8 mouse cellular contexts compared by ENCODE assay signal in genomic region chr4:47352061-47352661, GRCm38 (mm10). TPM values are rescaled to one million over a fixed set of nuclear protein-coding genes. Genes with fewer than 3 reads are reported as not detected.
DNase-seq lines count a peak whose midpoint lies in the region; ATAC-seq and TF ChIP-seq lines count a peak whose summit lies in the region.

No protein-coding gene starts in this region.

- DNase-seq in spleen, adult 2 months (ENCODE audit: low read depth in 1 of 2, low spot score in 2 of 2), result peak in 1 of 2 experiments; percentile 22
- no peak for DNase-seq in spleen, postnatal 36 days (ENCODE audit: low spot score in 2 of 2)
- DNase-seq in heart, adult 9 months (ENCODE audit: low spot score in 2 of 2), result peak; percentile 62 to 73
- peak; percentile 40 to 44 for DNase-seq in kidney, adult 8-10 months
- DNase-seq in limb, embryonic 11.5 days (ENCODE audit: low spot score), result peak; percentile 76
- peak; percentile 71 for DNase-seq in midbrain, embryonic 14.5 days

- H3K4me1 ChIP-seq in spleen, adult 2 months (ENCODE audit: control insufficient read depth, insufficient read depth, insufficient read length), result 0 out of 2 replicates have a peak, but pooled peaks cover 6% of the 10 kb centered on the region
- peaks cover 29% of the 10 kb centered on the region for H3K4me1 ChIP-seq in embryonic facial prominence, embryonic 15.5 days
- peaks cover 9% of the 10 kb centered on the region; the same call in 1 of the 2 replicates for H3K4me1 ChIP-seq in limb, embryonic 11.5 days (ENCODE audit: control insufficient read depth, insufficient read depth, low read length)
- peaks cover 13% of the 10 kb centered on the region for H3K4me1 ChIP-seq in midbrain, embryonic 14.5 days (ENCODE audit: control insufficient read depth, insufficient read depth, low read length)
- peaks cover 14% of the 10 kb centered on the region for H3K4me1 ChIP-seq in stomach, embryonic 16.5 days (ENCODE audit: control insufficient read depth, insufficient read depth, low read length)

- TF ChIP-seq CTCF in spleen, adult 2 months (IDR thresholded peaks at IDR 0.05; ENCODE audit: extremely low read depth, insufficient read depth, insufficient read length, insufficient replicate concordance), result no peak

- no peaks in the 10 kb centered on the region for H3K9me3 ChIP-seq in embryonic facial prominence, embryonic 15.5 days (replicated peaks)
- H3K9me3 ChIP-seq in limb, embryonic 11.5 days (ENCODE audit: control insufficient read depth, low read length), result no peaks in the 10 kb centered on the region
- H3K9me3 ChIP-seq in midbrain, embryonic 14.5 days (ENCODE audit: control insufficient read depth, low read length), result no peaks in the 10 kb centered on the region
- H3K9me3 ChIP-seq in stomach, embryonic 16.5 days (replicated peaks; ENCODE audit: control insufficient read depth, low read length), result no peaks in the 10 kb centered on the region

- peak overlapping the region; percentile 24 for H3K9ac ChIP-seq in embryonic facial prominence, embryonic 15.5 days
- peak overlapping the region; percentile 46 for H3K9ac ChIP-seq in limb, embryonic 11.5 days (ENCODE audit: low read length)
- H3K9ac ChIP-seq in midbrain, embryonic 14.5 days (replicated peaks; ENCODE audit: low read length), result peak overlapping the region; percentile 50
- peak overlapping the region; percentile 80 for H3K9ac ChIP-seq in stomach, embryonic 16.5 days (ENCODE audit: low read length)

- no peak for TF ChIP-seq POLR2A in spleen, adult 2 months (IDR thresholded peaks at IDR 0.05; ENCODE audit: low read depth, low read length)

- H3K4me2 ChIP-seq in embryonic facial prominence, embryonic 15.5 days (replicated peaks), result peak overlapping the region; percentile 96
- H3K4me2 ChIP-seq in limb, embryonic 11.5 days (ENCODE audit: low read depth, severe bottlenecking), result peak overlapping the region; percentile 68
- peak overlapping the region; percentile 79 for H3K4me2 ChIP-seq in midbrain, embryonic 14.5 days (ENCODE audit: low read length)
- peak overlapping the region; percentile 91 for H3K4me2 ChIP-seq in stomach, embryonic 16.5 days (ENCODE audit: low read depth, low read length)

- 2% methylated on average over 32 of the region's 32 CpGs for WGBS in spleen, adult 2 months
- WGBS in embryonic facial prominence, embryonic 15.5 days, result under 1% methylated on average over 32 of the region's 32 CpGs
- under 1% methylated on average over 32 of the region's 32 CpGs for WGBS in limb, embryonic 11.5 days
- 1% methylated on average over 32 of the region's 32 CpGs for WGBS in midbrain, embryonic 14.5 days
- 1% methylated on average over 32 of the region's 32 CpGs for WGBS in stomach, embryonic 16.5 days

- no peak overlapping the region for H3K27ac ChIP-seq in spleen, adult 2 months (ENCODE audit: insufficient read depth, low read length)
- peak overlapping the region; percentile 98 for H3K27ac ChIP-seq in embryonic facial prominence, embryonic 15.5 days (replicated peaks)
- H3K27ac ChIP-seq in limb, embryonic 11.5 days (replicated peaks; ENCODE audit: low read depth, low read length), result peak overlapping the region; percentile 70
- H3K27ac ChIP-seq in midbrain, embryonic 14.5 days (replicated peaks; ENCODE audit: low read depth, low read length), result peak overlapping the region; percentile 8; the same call in 1 of the 2 replicates
- H3K27ac ChIP-seq in stomach, embryonic 16.5 days (ENCODE audit: low read length), result peak overlapping the region; percentile 67

- no peak; the same call in 1 of the 2 replicates for ATAC-seq in embryonic facial prominence, embryonic 15.5 days (ENCODE audit: insufficient number of reproducible peaks, low FRiP score, low TSS enrichment, low read depth)
- peak; percentile 20; the same call in 1 of the 2 replicates for ATAC-seq in limb, embryonic 11.5 days (ENCODE audit: insufficient number of reproducible peaks, low FRiP score, low TSS enrichment, low read depth)
- 0 out of 2 replicates have a peak, but pooled peaks have one; percentile 5 for ATAC-seq in midbrain, embryonic 14.5 days (ENCODE audit: low FRiP score, low TSS enrichment)
- ATAC-seq in stomach, embryonic 16.5 days (ENCODE audit: insufficient read depth, low FRiP score), result no peak; the same call in 1 of the 2 replicates

- H3K4me3 ChIP-seq in spleen, adult 2 months (ENCODE audit: extremely low read depth, insufficient read depth, insufficient read length), result peak overlapping the region; percentile 91
- peak overlapping the region; percentile 78 for H3K4me3 ChIP-seq in embryonic facial prominence, embryonic 15.5 days (replicated peaks)
- H3K4me3 ChIP-seq in limb, embryonic 11.5 days (ENCODE audit: low read depth, low read length), result peak overlapping the region; percentile 96
- peak overlapping the region; percentile 97 for H3K4me3 ChIP-seq in midbrain, embryonic 14.5 days (replicated peaks; ENCODE audit: low read depth, low read length)
- H3K4me3 ChIP-seq in stomach, embryonic 16.5 days (replicated peaks; ENCODE audit: low read length), result peak overlapping the region; percentile 94

- H3K36me3 ChIP-seq in spleen, adult 2 months (ENCODE audit: control insufficient read depth, insufficient read depth, low read length), result no peaks in the 10 kb centered on the region
- H3K36me3 ChIP-seq in embryonic facial prominence, embryonic 15.5 days, result no peaks in the 10 kb centered on the region
- no peaks in the 10 kb centered on the region for H3K36me3 ChIP-seq in limb, embryonic 11.5 days (ENCODE audit: control insufficient read depth, insufficient read depth, low read length)
- no peaks in the 10 kb centered on the region for H3K36me3 ChIP-seq in midbrain, embryonic 14.5 days (ENCODE audit: control insufficient read depth, insufficient read depth, low read length)
- no peaks in the 10 kb centered on the region for H3K36me3 ChIP-seq in stomach, embryonic 16.5 days (ENCODE audit: control insufficient read depth, insufficient read depth, low read length)

- H3K27me3 ChIP-seq in spleen, adult 2 months (ENCODE audit: control insufficient read depth, insufficient read depth, low read length), result no peaks in the 10 kb centered on the region; the same call in 1 of the 2 replicates
- H3K27me3 ChIP-seq in embryonic facial prominence, embryonic 15.5 days, result no peaks in the 10 kb centered on the region
- no peaks in the 10 kb centered on the region for H3K27me3 ChIP-seq in limb, embryonic 11.5 days (ENCODE audit: control insufficient read depth, insufficient read depth, low read length)
- no peaks in the 10 kb centered on the region for H3K27me3 ChIP-seq in midbrain, embryonic 14.5 days (ENCODE audit: control insufficient read depth, insufficient read depth, low read length)
- H3K27me3 ChIP-seq in stomach, embryonic 16.5 days (ENCODE audit: control insufficient read depth, insufficient read depth, low read length), result no peaks in the 10 kb centered on the region

RNA-seq across cellular contexts. Expression of gene Tgfbr1, which starts 0.9 kb away (rescaled TPM):
- polyA plus RNA-seq in spleen, adult 2 months (2012; rRNA removed), result 4.6 and 5.5 TPM in 2 replicates
- 32.0 and 32.9 TPM in 2 replicates for polyA plus RNA-seq in embryonic facial prominence, embryonic 15.5 days (2015; fragmentation: Nextera tagmentation; extraction: Ambion mirVana)
- polyA plus RNA-seq in limb, embryonic 11.5 days (2014; fragmentation: Nextera tagmentation; extraction: Ambion mirVana), result 85.5 and 95.3 TPM in 2 replicates
- 33.9 and 57.4 TPM in 2 replicates for polyA plus RNA-seq in midbrain, embryonic 14.5 days (2014; fragmentation: Nextera tagmentation; extraction: Ambion mirVana)
- polyA plus RNA-seq in stomach, embryonic 16.5 days (2015; fragmentation: Nextera tagmentation; extraction: Ambion mirVana), result 29.8 and 30.5 TPM in 2 replicates

Comparison
In these comparisons a context has a peak if more than half of its experiments do, and no peak if none do; other contexts are left out.
1. DNase-seq: peak in heart, adult 9 months (2 of 2), kidney, adult 8-10 months (2 of 2), limb, embryonic 11.5 days (single experiment) and midbrain, embryonic 14.5 days (single experiment); none in spleen, postnatal 36 days (0 of 2).
2. ATAC-seq: peak in limb, embryonic 11.5 days (single experiment) and midbrain, embryonic 14.5 days (single experiment); none in embryonic facial prominence, embryonic 15.5 days (single experiment) and stomach, embryonic 16.5 days (single experiment).
3. H3K9ac ChIP-seq: peak in every context shown above with its lines; median percentile 80 in stomach, embryonic 16.5 days; 50 in midbrain, embryonic 14.5 days; 46 in limb, embryonic 11.5 days; 24 in embryonic facial prominence, embryonic 15.5 days.
4. Peak in every context shown above with its lines, with median percentiles within 50 percentile points of each other: H3K4me3 ChIP-seq and H3K4me2 ChIP-seq.